Mouse (Mus musculus): Measurements from ENCODE around the gene Ubb. TPM values are rescaled to one million over a fixed set of nuclear protein-coding genes. Genes with fewer than 3 reads are reported as not detected.

The Ubb gene
- polyA plus RNA-seq, 1 experiment from 2014 or later: 2,677 TPM

DNA sequence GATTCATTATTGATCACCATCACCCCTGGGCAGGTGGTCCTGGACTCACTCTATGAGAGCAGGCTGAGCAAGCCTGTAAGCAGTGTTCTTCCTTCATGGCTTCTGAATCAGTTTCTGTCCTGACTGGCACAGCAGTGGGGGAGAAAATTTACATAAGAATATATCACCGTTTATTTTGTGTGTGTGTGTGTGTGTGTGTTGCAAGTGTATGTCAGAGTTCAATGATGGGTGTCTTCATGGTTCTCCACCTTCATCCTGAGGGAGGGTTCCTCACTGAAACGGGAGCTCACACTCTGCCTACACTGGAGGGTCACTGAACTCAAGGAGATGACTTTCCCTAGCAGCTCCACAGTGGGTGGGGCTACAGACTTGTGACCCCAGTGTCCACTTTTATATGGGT, 10.0 kb upstream of the Ubb start:
- H3K9me3 ChIP-seq (replicated peaks; ENCODE audit: control insufficient read depth, low read length): no peaks in the 10 kb centered on the region
- no peak for ATAC-seq (replicated peaks; ENCODE audit: insufficient number of reproducible peaks, low FRiP score, low TSS enrichment)
- no peak overlapping the region for H3K9ac ChIP-seq (ENCODE audit: low read depth, low read length)
- H3K4me3 ChIP-seq (ENCODE audit: low read depth, low read length): no peak overlapping the region
- no peak overlapping the region for H3K4me2 ChIP-seq
- peaks cover 13% of the 10 kb centered on the region; the same call in 1 of the 2 replicates for H3K27me3 ChIP-seq (ENCODE audit: control insufficient read depth, insufficient read depth, low read length)
- no peak overlapping the region for H3K27ac ChIP-seq (ENCODE audit: low read depth, low read length)
- WGBS (ENCODE audit: insufficient replicate concordance): 65% methylated on average over 2 of the region's 2 CpGs
- no peaks in the 10 kb centered on the region for H3K4me1 ChIP-seq (ENCODE audit: control insufficient read depth, insufficient read depth, low read length)
- H3K36me3 ChIP-seq (ENCODE audit: control insufficient read depth, insufficient read depth, low read length): no peaks in the 10 kb centered on the region

DNA sequence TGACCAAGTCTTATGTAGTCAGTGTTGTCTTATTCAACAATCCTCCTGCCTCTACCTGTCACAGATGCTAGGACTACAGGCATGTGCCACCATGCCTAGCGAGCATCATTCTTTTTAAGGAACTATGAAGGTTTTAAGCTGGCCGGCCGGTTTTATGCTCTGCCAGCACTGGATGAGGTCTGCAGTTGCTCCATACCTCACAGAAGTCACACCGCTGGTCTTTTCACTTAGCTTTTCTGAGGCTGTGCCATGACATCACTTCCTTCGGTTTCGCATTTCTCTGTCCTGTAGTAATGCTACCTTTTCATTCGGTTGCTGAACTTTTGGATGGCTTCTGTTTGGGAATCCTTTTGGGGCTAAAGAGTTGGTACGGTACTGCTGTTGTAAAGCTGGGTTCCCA, 9.4 kb upstream of the Ubb start:
- H3K4me1 ChIP-seq (ENCODE audit: control insufficient read depth, insufficient read depth, low read length): no peaks in the 10 kb centered on the region
- peaks cover 13% of the 10 kb centered on the region; the same call in 1 of the 2 replicates for H3K27me3 ChIP-seq (ENCODE audit: control insufficient read depth, insufficient read depth, low read length)
- no peak overlapping the region for H3K9ac ChIP-seq (ENCODE audit: low read depth, low read length)
- H3K9me3 ChIP-seq (replicated peaks; ENCODE audit: control insufficient read depth, low read length): no peaks in the 10 kb centered on the region
- no peak overlapping the region for H3K4me3 ChIP-seq (ENCODE audit: low read depth, low read length)
- H3K4me2 ChIP-seq: no peak overlapping the region
- 73% methylated on average over 8 of the region's 8 CpGs for WGBS (ENCODE audit: insufficient replicate concordance)
- H3K36me3 ChIP-seq (ENCODE audit: control insufficient read depth, insufficient read depth, low read length): no peaks in the 10 kb centered on the region
- no peak for ATAC-seq (replicated peaks; ENCODE audit: insufficient number of reproducible peaks, low FRiP score, low TSS enrichment)
- H3K27ac ChIP-seq (ENCODE audit: low read depth, low read length): no peak overlapping the region

- no peaks in the 10 kb centered on the region for H3K4me1 ChIP-seq (ENCODE audit: control insufficient read depth, insufficient read depth, low read length)
- H3K9me3 ChIP-seq (replicated peaks; ENCODE audit: control insufficient read depth, low read length): no peaks in the 10 kb centered on the region
- no peak overlapping the region for H3K4me2 ChIP-seq
- H3K9ac ChIP-seq (ENCODE audit: low read depth, low read length): no peak overlapping the region
- no peak overlapping the region for H3K4me3 ChIP-seq (ENCODE audit: low read depth, low read length)
- no peak overlapping the region for H3K27ac ChIP-seq (ENCODE audit: low read depth, low read length)
- peaks cover 8% of the 10 kb centered on the region; the same call in 1 of the 2 replicates for H3K27me3 ChIP-seq (ENCODE audit: control insufficient read depth, insufficient read depth, low read length)
- no peaks in the 10 kb centered on the region for H3K36me3 ChIP-seq (ENCODE audit: control insufficient read depth, insufficient read depth, low read length)
- ATAC-seq (replicated peaks; ENCODE audit: insufficient number of reproducible peaks, low FRiP score, low TSS enrichment): no peak
- WGBS (ENCODE audit: insufficient replicate concordance): 91% methylated on average over 3 of the region's 3 CpGs
Observed at GRCm38 (mm10) chr11:62543991-62544390, 7.0 kb upstream of the Ubb start.

DNA sequence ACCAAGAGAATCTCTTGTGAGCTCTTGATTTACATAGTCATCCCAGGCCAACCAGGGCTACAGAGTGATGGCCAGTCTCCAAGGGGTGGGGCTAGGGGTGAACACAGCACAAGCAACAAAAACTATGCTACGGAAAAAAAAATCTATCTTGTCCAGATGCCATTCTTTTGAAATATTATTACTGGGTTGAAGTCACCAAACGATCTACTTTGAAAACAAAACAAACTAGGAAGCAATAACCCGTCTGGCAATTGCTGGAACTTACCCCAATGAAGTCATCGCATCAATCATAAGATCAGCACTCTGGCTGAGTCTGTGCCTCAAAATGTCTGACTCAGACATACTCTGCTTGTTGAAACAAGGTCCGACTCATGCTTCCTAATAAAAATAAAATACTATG, 1.2 kb upstream of the Ubb start:
- no peak for ATAC-seq (replicated peaks; ENCODE audit: insufficient number of reproducible peaks, low FRiP score, low TSS enrichment)
- Histone ChIP-seq H3K4me2 (peak overlapping the region; percentile 84), H3K36me3 (ENCODE audit: control insufficient read depth, insufficient read depth, low read length) (peaks cover 8% of the 10 kb centered on the region; the same call in 1 of the 2 replicates), H3K9ac (ENCODE audit: low read depth, low read length) (peak overlapping the region; percentile 86), H3K27me3 (ENCODE audit: control insufficient read depth, insufficient read depth, low read length) (no peaks in the 10 kb centered on the region), H3K27ac (ENCODE audit: low read depth, low read length) (peak overlapping the region; percentile 95), H3K4me3 (ENCODE audit: low read depth, low read length) (peak overlapping the region; percentile 79), H3K4me1 (ENCODE audit: control insufficient read depth, insufficient read depth, low read length) (peaks cover 15% of the 10 kb centered on the region), H3K9me3 (replicated peaks; ENCODE audit: control insufficient read depth, low read length) (no peaks in the 10 kb centered on the region)
- WGBS (ENCODE audit: insufficient replicate concordance): 19% methylated on average over 5 of the region's 5 CpGs

DNA sequence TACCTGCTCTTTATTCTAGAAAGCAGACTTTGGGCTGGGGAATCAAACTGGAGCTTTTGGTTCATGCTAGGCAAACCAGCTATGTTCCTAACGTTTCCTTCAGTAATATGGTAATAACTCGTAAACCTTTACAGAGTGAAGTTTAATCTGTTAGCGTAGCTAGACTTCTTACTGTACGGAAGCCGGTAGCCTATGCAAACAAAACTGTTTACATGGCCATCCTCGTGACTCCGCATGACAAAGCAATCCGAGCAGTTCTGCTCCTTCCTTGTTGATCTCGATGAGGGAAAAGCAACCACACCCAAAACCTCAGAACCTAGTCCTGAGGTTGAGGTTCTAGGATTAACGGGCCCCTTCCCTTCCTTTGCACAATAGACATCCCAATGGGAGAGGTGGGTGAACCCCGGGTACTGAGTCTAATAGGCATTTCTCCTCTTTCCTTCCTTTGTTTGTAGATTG, 715 bp upstream of the Ubb start:
- Histone ChIP-seq H3K4me2 (peak overlapping the region; percentile 84), H3K9ac (ENCODE audit: low read depth, low read length) (peak overlapping the region; percentile 86), H3K4me1 (ENCODE audit: control insufficient read depth, insufficient read depth, low read length) (peaks cover 17% of the 10 kb centered on the region), H3K36me3 (ENCODE audit: control insufficient read depth, insufficient read depth, low read length) (peaks cover 8% of the 10 kb centered on the region; the same call in 1 of the 2 replicates), H3K4me3 (ENCODE audit: low read depth, low read length) (peak overlapping the region; percentile 79), H3K9me3 (replicated peaks; ENCODE audit: control insufficient read depth, low read length) (no peaks in the 10 kb centered on the region), H3K27ac (ENCODE audit: low read depth, low read length) (peak overlapping the region; percentile 95), H3K27me3 (ENCODE audit: control insufficient read depth, insufficient read depth, low read length) (no peaks in the 10 kb centered on the region)
- 4% methylated on average over 11 of the region's 11 CpGs for WGBS (ENCODE audit: insufficient replicate concordance)
- ATAC-seq (replicated peaks; ENCODE audit: insufficient number of reproducible peaks, low FRiP score, low TSS enrichment): peak; percentile 59

- under 1% methylated on average over 57 of the region's 58 CpGs for WGBS (ENCODE audit: insufficient replicate concordance)
- H3K4me2 ChIP-seq: peak overlapping the region; percentile 84
- H3K27me3 ChIP-seq (ENCODE audit: control insufficient read depth, insufficient read depth, low read length): no peaks in the 10 kb centered on the region
- H3K9ac ChIP-seq (ENCODE audit: low read depth, low read length): peak overlapping the region; percentile 86
- H3K4me3 ChIP-seq (ENCODE audit: low read depth, low read length): peak overlapping the region; percentile 79
- peak overlapping the region; percentile 92 for H3K27ac ChIP-seq (ENCODE audit: low read depth, low read length)
- peak; percentile 88 for ATAC-seq (replicated peaks; ENCODE audit: insufficient number of reproducible peaks, low FRiP score, low TSS enrichment)
- peaks cover 8% of the 10 kb centered on the region; the same call in 1 of the 2 replicates for H3K36me3 ChIP-seq (ENCODE audit: control insufficient read depth, insufficient read depth, low read length)
- peaks cover 17% of the 10 kb centered on the region for H3K4me1 ChIP-seq (ENCODE audit: control insufficient read depth, insufficient read depth, low read length)
- H3K9me3 ChIP-seq (replicated peaks; ENCODE audit: control insufficient read depth, low read length): no peaks in the 10 kb centered on the region
Observed at GRCm38 (mm10) chr11:62551226-62552119, 502 bp downstream of the Ubb start.

GRCm38 (mm10) chr11:62553186-62553585, 2.2 kb downstream of the Ubb start:
- no peak for ATAC-seq (replicated peaks; ENCODE audit: insufficient number of reproducible peaks, low FRiP score, low TSS enrichment)
- WGBS (ENCODE audit: insufficient replicate concordance): 41% methylated on average over 1 of the region's 1 CpGs
- H3K9me3 ChIP-seq (replicated peaks; ENCODE audit: control insufficient read depth, low read length): no peaks in the 10 kb centered on the region

DNA sequence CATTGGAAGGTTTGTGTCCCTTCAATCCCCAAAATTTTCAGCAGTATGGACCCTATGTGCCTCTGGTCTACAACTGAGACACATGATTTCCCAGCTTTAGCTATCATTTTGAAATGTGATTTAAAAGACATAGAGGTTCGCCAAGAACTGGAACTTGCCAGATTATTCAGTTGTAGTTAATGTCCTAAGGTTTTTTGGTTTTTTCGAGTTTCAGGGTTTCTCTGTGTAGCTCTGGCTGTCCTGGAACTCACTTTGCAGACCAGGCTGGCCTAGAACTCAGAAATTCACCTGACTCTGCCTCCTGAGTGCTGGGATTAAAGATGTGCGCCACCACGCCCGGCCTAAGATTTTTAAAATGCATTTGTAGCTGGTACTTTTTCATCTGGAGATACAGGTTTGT, 2.7 kb downstream of the Ubb start:
- peaks cover 17% of the 10 kb centered on the region for H3K4me1 ChIP-seq (ENCODE audit: control insufficient read depth, insufficient read depth, low read length)
- H3K9me3 ChIP-seq (replicated peaks; ENCODE audit: control insufficient read depth, low read length): no peaks in the 10 kb centered on the region
- H3K36me3 ChIP-seq (ENCODE audit: control insufficient read depth, insufficient read depth, low read length): peaks cover 8% of the 10 kb centered on the region; the same call in 1 of the 2 replicates
- H3K27me3 ChIP-seq (ENCODE audit: control insufficient read depth, insufficient read depth, low read length): no peaks in the 10 kb centered on the region
- ATAC-seq (replicated peaks; ENCODE audit: insufficient number of reproducible peaks, low FRiP score, low TSS enrichment): no peak
- WGBS (ENCODE audit: insufficient replicate concordance): 82% methylated on average over 5 of the region's 5 CpGs
- peak overlapping the region; percentile 83 for H3K4me2 ChIP-seq
- H3K4me3 ChIP-seq (ENCODE audit: low read depth, low read length): peak overlapping the region; percentile 51
- H3K9ac ChIP-seq (ENCODE audit: low read depth, low read length): peak overlapping the region; percentile 43
- H3K27ac ChIP-seq (ENCODE audit: low read depth, low read length): no peak overlapping the region

More at GRCm38 (mm10) chr11:62553186-62553585, 2.2 kb downstream of the Ubb start:
- Histone ChIP-seq H3K27me3 (ENCODE audit: control insufficient read depth, insufficient read depth, low read length) (no peaks in the 10 kb centered on the region), H3K9ac (ENCODE audit: low read depth, low read length) (peak overlapping the region; percentile 43), H3K4me1 (ENCODE audit: control insufficient read depth, insufficient read depth, low read length) (peaks cover 17% of the 10 kb centered on the region), H3K4me3 (ENCODE audit: low read depth, low read length) (peak overlapping the region; percentile 51), H3K36me3 (ENCODE audit: control insufficient read depth, insufficient read depth, low read length) (peaks cover 8% of the 10 kb centered on the region; the same call in 1 of the 2 replicates), H3K27ac (ENCODE audit: low read depth, low read length) (no peak overlapping the region), H3K4me2 (peak overlapping the region; percentile 83)

Measured in heart, embryonic 11.5 days (tissue).